Mouse (Mus musculus) brain, embryonic 14.5 days (tissue): ENCODE results near the gene Acta1.

Experiments
- CTCF ChIP-seq: fragments of 200-500 bp; IDR thresholded peaks from 2 replicates; pipeline ENCODE4 v1.5.1; 2012; ENCODE audit warnings: inconsistent platforms, mild to moderate bottlenecking, moderate library complexity, borderline replicate concordance; ENCODE audit not compliant: insufficient read depth, insufficient read length; ENCODE audit errors: extremely low read depth
- POLR2A ChIP-seq: fragments of 200-500 bp; IDR thresholded peaks from 2 replicates; pipeline ENCODE4 v1.6.1; 2012; ENCODE audit warnings: mild to moderate bottlenecking, inconsistent platforms, borderline replicate concordance; ENCODE audit not compliant: poor library complexity, insufficient read depth, insufficient read length, severe bottlenecking; ENCODE audit errors: extremely low read depth

DNA sequence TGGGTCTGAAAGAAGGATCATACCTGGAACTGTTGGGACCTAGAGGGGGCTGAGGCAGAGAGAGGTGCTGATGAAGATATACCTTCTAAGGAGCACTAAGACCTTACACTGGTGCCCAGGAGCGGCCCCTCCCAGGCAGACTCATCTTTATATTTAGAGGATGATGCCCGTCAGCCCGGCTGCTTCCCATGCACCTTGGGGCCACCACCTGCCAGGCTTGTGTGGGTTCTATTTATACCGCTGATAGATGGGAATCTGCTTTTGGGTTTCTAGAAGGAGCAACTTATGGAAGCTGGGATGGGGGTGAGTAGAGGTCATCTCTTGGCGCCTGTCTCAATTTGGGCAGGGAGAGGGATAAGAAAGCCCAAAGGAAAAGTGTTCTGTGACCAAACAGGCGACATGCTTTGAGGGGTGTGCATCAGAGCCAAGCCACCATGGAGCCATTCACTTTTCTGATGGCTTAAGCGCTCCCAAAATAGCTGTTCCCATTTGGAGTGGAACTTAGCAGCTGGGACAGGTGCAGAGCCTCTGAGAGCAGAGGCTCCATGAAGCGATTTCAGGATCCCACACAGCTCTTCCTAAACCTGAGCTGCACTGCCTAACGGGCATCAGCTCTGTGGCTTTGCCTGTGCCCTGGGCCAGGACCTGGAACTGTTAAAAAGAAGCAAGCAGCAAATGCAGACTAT, 1.3 kb upstream of the Acta1 start:
- TF ChIP-seq POLR2A (no peak), CTCF (no peak)
